Mouse (Mus musculus) v-Abl transformed pro-B cells (cell line): ENCODE data around the gene A530016L24Rik.

Experiments used
- in situ Hi-C, 2 experiments: fragments of 400-800 bp; cut with MboI; formaldehyde crosslinking; loops; one replicate each; pipeline ENCODE4 v1.15.1; 2025; ENCODE audit not compliant: unreplicated experiment in 2 of 2

The A530016L24Rik gene

DNA sequence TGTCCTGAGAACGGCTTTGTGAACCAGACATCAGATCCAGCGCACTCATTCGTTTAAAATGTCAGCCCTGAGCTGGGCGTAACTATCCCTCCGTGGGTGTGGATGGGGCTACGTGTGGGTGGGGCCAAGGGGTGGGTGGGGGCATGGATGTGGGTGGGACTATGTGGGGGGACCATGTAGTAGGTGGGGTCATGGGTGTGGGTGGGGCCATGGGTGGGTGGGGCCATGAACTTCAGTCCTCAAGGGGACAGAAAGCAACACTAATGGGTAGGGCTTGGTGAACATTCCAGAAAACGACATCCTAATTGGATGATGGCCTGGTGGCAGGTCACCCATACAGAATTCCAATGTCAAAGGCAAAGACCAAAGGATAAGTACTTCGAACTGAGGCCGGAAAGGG is 54.7 kb downstream of the A530016L24Rik start:
- in situ Hi-C loops: loop anchor here (5.0 to 25.0 kb wide), 5 partner anchors 397 to 1132 kb away; partner anchors contain the start of genes Ckb (in 1 of the 2), Exoc3l4 (in 1 of the 2), Kif26a (in 1 of the 2) and Lbhd2 (in 1 of the 2)

DNA sequence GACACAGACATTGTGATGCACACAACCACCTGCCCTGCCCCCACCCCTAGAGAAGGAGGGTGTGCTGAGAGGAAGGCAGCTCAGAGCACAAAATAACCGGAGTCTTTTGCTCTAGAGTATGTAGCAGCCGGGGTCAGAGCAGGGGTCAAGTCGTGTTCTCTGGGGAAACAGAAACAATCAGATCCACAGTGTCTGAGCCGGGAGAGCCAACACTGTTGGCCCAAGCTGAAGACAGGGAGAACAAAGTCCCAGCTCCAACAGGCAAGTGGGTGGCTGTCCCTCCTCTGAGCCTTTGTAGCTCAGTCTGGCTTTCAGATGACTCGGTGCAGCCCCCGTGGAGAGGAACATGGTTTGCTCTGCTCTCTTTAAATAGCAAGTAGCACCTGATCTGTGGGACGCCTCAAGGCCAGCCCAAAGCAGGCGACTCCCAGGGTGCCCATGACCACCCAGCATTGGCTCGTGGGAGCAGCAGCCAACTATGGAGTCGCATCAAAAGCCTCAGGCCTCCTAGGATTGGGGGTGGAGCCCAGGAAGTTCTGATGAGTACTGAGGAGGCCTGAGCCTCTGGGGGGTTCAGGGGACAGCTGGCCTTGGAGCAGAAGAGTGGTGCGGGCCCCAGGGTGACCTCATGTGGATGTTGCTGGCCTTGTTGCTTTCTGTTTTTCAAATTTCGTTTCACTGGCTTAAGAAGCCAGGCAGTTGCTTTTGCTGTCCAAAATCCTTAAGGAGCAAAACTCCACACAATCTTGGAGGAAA is 55.9 kb downstream of the A530016L24Rik start:
- in situ Hi-C loops: loop anchor here (5.0 to 25.0 kb wide), 5 partner anchors 398 to 1133 kb away; partner anchors contain the start of genes Ckb (in 1 of the 2), Exoc3l4 (in 1 of the 2), Kif26a (in 1 of the 2) and Lbhd2 (in 1 of the 2)

DNA sequence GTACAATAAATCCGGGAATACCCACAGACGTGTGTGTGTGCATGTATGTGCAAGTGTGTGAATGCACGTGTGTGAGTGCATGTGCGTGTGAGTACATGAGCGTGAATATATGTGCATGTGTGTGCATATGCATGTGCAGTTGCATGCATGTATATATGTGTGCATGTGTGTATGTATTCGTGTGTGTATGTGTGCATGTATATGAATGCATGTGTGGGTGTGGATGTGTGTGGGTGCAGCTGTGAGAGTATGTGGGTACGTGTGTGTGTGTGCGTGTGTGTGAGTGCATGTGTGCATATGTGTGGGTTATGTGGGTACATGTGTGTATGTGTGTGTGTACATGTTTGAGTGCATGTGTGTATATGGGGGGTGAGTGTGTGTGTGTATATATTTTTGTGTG is 56.9 kb downstream of the A530016L24Rik start:
- in situ Hi-C loops: loop anchor here (10.0 to 25.0 kb wide), 4 partner anchors 431 to 1134 kb away; partner anchors contain the start of genes Ckb (in 1 of the 2), Exoc3l4 (in 1 of the 2), Lbhd2 (in 1 of the 2) and Trmt61a (in 1 of the 2)

DNA sequence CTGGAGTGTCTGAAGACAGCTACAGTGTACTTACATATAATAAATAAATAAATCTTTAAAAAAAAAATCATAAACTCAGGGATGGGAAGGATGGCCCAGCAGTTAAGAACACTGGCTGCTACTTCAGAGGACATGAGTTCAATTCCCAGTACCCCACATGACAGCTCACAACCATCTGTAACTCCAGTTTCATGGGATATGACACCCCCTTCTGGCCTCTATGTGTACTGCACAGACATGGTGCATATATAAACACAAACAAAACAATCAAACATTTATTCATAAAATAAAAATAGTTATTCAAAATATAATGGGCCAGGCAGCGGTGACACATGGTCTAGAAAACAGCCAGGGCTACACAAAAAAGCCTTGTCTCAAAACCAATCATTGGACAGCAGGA is 60.0 kb downstream of the A530016L24Rik start:
- in situ Hi-C loops: loop anchor here (10.0 to 25.0 kb wide), 4 partner anchors 434 to 1137 kb away; partner anchors contain the start of genes Ckb (in 1 of the 2), Exoc3l4 (in 1 of the 2), Lbhd2 (in 1 of the 2) and Trmt61a (in 1 of the 2)
